Mouse (Mus musculus): ENCODE measurements around the gene Inf2.
A peak's percentile ranks its signal among the peaks of the same experiment; 100 is the strongest.

The Inf2 gene

DNA sequence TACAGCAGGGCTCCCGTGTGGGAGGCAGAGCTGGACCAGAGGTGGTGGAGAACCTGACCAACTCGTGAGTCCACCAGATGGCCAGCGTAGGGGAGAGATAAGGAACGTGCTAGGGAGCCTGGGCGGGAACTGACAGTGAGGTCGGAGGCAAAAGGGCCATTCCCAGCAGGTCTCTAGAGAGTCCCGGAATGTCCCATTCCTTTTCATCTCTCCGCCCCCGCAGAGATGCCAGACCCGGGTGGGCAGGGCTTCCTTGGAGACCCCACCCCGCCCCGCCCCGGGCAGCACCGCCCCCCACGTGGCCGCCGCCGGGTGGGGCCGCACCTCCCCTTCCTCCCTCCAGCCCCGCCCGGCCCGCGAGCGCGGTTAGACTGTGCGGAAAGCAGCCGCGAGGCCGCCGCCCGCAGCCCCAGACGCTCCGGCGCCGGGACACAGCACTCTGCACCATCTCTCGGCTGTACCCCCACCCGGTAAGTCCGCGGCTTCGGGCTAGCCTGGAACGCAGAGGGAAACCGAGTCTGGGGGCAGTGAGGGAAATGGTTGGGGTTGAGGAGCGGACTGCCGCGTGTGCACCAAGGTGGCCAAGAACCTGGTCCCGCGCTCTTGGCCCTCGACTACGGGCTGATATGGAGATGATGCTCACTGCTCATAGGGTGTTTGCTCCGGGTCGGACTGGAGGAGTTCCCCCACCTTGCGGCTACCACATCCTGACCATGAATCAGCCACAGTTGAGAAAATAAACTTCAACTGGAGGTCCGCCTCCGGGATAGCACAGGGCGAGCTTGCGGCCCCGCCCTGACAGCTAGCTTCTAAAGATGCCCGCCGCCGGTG is at the start of gene Inf2:
TSS of gene Inf2 (plus strand) at position 359 of the 831 bp plus-strand sequence.
- DNase-seq (ENCODE audit: low spot score in 2 of 2) = peak; percentile 67 to 84

DNA sequence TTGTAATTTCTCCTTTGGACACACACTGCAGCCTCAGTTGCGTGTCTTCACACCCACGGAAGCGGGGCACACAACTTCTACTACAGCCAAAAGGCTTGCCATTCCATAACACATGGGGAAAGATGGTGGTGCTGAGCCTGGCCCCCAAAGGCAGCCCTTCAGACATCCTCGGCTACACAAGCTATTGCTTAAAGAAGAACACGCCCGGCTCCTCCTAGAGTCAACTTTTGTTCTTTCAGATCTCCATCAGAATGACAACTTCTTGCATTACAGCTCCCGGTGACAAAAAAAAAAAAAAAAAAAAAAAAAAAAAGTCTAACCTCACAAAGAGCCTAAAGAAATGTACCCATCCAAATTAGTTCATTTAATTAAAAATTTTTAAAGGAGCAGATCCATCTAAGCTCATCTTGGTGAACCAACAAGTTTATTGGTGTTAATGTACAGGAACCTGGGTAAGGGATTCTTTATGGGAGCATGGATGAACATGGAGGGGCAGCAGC is 49.1 kb upstream of the Inf2 start:
- DNase-seq (ENCODE audit: low spot score in 2 of 2) = no peak

DNA sequence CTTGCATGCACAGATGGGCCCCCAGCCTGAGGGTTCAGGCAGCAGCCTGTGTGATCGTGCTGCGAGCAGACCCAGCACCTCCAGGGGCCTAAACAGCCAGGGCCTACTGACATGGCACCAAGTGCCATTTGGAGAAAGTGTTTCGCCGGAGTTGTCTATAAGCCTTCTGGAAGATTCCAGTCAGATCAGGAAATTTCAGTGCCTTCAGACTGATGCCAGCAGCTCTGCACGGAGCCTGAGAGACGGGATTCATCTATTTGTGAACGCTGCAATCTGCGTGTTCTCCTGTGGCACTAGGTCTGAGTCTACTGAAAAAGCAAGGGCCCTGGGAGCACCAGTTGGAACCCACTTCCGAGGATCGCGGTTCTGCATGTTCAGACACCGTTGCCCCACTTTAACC is 48.3 kb upstream of the Inf2 start:
- no peak for DNase-seq (ENCODE audit: low spot score in 2 of 2)

DNA sequence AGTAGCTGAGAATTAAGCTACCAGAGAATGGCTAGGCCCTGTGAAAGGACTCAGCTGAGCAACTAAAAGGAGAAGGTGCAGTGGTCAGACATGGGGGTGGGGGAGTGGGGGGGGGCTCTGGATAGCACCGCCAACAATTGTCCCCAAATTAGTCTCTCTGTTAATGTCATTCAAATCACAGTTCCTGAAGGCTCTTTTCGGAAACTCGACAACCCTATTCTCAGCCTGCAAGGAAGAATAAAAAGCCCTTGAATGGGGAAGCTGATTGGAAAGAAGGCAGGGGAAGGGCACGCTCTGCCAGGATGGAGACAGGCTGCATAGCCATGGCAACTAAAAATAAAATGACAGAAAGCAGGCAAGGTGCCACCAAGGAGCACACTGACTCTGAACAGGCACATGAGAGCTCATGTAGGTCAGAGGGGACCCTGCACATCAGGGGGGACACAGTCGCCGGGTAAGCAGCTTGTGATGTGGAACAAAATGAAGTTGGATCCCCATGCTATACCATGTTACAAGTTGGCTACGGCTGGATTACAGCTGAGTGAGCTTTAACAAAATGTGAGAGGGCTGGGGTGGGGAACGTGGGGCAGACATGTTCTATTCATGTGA is 47.0 kb upstream of the Inf2 start:
- no peak for DNase-seq (ENCODE audit: low spot score in 2 of 2)

DNA sequence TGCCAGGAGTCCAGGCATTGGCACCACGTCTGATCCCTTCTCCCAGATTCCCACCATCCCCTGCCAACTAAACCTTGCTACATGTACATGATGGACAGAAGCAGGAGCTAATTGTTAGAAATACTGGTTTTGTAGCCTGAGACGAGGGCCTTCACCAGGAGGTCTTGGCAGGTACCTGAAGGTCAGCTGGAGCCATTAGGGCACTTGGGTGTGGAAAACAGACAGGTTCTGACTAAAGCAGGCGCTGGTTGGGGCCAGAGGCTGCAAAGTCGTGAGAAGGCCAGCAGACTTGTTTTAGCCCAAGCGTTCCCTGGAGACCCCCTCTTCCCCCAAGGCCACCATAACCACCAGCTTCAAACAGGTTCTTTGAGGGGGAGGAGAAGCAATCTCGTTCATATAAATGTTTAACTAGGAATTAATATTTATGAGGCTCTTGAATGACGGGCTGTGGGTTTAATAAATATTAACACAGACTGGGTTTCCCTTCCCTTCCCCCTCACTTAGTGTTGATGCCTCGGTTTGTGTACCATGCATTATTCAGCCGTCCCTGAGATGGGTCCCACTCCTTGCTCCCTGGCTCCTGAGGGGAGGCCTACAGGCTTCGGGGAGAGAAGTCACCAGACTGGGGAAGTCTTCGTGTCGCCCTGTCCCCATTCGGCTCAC is 46.2 kb upstream of the Inf2 start:
- no peak for DNase-seq (ENCODE audit: low spot score in 2 of 2)

DNA sequence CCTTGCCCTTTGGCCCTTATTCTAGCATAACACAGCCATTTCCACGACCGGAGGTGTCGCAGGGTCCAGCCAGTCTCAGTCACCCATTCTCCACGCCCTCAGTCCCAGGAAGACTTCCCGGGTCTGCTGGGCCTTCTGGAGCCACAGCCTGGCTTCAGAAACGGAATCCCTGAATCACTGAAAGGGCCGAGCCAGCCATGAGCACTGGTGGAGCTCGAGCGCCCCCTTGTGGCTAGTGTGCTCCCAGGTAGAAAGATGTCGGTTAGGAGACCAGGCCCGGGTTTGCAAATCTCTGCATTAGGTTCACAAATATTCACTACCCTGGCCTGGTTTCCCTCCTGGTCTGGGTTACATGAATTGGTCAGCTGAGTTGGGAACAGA is 45.7 kb upstream of the Inf2 start:
- DNase-seq (ENCODE audit: low spot score in 2 of 2) = peak; percentile 68 to 93

DNA sequence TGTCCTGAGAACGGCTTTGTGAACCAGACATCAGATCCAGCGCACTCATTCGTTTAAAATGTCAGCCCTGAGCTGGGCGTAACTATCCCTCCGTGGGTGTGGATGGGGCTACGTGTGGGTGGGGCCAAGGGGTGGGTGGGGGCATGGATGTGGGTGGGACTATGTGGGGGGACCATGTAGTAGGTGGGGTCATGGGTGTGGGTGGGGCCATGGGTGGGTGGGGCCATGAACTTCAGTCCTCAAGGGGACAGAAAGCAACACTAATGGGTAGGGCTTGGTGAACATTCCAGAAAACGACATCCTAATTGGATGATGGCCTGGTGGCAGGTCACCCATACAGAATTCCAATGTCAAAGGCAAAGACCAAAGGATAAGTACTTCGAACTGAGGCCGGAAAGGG is 44.6 kb upstream of the Inf2 start:
- DNase-seq (ENCODE audit: low spot score in 2 of 2) = no peak

DNA sequence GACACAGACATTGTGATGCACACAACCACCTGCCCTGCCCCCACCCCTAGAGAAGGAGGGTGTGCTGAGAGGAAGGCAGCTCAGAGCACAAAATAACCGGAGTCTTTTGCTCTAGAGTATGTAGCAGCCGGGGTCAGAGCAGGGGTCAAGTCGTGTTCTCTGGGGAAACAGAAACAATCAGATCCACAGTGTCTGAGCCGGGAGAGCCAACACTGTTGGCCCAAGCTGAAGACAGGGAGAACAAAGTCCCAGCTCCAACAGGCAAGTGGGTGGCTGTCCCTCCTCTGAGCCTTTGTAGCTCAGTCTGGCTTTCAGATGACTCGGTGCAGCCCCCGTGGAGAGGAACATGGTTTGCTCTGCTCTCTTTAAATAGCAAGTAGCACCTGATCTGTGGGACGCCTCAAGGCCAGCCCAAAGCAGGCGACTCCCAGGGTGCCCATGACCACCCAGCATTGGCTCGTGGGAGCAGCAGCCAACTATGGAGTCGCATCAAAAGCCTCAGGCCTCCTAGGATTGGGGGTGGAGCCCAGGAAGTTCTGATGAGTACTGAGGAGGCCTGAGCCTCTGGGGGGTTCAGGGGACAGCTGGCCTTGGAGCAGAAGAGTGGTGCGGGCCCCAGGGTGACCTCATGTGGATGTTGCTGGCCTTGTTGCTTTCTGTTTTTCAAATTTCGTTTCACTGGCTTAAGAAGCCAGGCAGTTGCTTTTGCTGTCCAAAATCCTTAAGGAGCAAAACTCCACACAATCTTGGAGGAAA is 43.5 kb upstream of the Inf2 start:
- no peak for DNase-seq (ENCODE audit: low spot score in 2 of 2)

DNA sequence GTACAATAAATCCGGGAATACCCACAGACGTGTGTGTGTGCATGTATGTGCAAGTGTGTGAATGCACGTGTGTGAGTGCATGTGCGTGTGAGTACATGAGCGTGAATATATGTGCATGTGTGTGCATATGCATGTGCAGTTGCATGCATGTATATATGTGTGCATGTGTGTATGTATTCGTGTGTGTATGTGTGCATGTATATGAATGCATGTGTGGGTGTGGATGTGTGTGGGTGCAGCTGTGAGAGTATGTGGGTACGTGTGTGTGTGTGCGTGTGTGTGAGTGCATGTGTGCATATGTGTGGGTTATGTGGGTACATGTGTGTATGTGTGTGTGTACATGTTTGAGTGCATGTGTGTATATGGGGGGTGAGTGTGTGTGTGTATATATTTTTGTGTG is 42.5 kb upstream of the Inf2 start:
- no peak for DNase-seq (ENCODE audit: low spot score in 2 of 2)

DNA sequence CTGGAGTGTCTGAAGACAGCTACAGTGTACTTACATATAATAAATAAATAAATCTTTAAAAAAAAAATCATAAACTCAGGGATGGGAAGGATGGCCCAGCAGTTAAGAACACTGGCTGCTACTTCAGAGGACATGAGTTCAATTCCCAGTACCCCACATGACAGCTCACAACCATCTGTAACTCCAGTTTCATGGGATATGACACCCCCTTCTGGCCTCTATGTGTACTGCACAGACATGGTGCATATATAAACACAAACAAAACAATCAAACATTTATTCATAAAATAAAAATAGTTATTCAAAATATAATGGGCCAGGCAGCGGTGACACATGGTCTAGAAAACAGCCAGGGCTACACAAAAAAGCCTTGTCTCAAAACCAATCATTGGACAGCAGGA is 39.3 kb upstream of the Inf2 start:
- no peak for DNase-seq (ENCODE audit: low spot score in 2 of 2)

DNA sequence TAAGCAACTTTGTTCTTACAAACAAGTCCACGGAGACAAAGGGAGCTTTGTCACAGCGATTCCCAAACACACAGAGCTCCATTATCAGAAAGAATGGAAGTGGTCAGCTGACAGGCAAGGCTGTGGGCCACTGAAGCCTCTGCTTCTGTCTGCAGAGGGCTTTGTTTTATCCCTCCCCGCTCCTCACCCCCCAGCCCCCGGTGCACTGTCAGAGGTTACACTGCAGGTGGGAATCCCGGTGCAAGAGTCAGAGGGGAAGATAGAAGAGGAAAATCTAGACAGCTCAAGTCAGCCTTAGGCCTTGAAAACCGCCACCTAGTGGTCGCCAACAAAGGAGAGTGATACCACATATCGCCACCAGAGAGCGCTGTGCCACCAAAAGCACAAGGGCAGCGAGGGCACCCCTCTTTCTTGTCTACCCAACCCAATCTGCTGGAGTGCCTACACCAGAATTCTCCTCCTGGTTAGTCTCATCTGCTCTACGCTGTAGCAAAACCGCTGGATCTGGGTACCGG is 36.7 kb upstream of the Inf2 start:
- DNase-seq (ENCODE audit: low spot score in 2 of 2) = peak; percentile 79 to 93

DNA sequence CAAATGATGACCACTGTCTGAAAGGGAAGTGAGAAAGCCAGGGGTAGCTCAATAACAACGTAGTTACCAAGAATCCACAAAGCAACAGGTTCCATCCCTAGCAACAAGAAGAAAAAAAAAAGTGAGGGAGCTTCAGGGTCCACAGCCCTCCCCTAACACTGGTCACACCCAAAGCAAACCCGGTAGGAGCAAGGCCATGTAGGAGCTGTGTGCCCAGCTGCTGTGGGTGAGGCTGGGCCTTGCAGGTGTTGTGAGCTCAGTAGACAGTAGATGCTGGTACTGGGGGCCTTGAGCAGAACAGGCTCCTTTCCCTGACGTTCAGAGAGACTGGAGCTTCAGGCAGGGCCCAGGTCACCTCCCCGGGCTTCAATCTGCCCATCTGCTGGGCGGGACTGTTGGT is 36.1 kb upstream of the Inf2 start:
- no peak for DNase-seq (ENCODE audit: low spot score in 2 of 2)

DNA sequence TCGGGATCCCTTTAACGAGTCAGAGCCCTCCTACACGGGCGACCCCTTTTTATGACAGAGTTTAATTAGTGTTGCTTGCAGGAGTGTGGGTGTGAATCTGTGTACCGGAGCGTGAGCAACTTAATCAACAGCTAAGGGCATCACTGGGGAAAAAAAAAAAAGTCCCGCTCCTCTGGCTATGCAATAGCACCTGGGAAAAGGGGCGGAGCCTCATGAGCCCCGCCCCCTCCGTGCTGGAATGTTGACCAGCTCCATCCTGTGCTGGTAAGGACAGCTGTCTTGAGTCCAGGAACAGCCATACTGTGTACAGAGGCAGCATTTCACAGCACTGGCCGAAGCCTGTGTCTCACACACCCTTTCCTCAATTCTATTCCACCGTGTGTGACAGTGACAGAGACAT is 33.7 kb upstream of the Inf2 start:
- no peak for DNase-seq (ENCODE audit: low spot score in 2 of 2)

DNA sequence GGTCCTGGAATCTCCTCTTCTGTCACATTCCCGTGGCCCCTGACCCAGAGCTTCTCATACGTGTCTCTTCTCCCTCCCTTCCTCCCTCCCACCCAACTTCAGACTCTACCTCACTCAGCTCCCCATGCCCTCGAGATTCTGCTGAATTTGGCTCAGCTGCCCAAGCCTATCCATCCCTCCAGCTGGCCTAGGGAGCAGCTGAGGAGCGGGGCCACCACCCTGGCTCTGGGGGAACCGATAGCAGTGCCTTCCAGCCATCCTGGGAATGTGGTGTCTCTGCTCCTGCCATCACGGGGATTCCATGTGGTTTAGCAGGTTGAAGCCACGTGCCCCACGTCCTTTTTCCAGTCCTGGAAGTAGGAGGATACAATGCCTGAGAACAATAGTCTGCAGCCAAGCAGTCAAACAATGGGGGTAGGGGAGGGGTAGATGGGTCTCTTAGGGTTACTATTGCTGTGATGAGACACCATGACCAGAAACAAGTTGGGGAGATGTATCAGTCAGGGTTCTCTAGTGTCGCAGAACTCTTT is 32.0 kb upstream of the Inf2 start:
- DNase-seq (ENCODE audit: low spot score in 2 of 2) = no peak

DNA sequence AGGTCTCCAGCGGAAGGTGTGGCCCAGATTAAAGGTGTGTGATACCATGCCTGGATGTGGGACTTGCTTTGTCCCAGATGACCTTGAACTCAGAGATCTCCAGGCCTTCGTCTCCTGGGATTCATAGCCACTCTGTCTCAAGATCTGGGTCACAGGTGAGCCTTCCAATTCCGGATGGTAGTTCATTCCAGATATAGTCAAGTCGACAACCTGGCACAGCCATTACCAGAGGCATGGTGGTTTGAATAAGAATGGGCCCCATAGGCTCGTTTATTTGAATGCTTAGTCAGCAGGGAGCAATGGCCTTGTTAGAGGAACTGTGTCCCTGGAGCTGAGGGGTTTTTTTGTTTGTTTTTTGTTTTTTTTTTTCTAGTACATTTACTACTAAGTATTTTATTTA is 31.4 kb upstream of the Inf2 start:
- no peak for DNase-seq (ENCODE audit: low spot score in 2 of 2)

DNA sequence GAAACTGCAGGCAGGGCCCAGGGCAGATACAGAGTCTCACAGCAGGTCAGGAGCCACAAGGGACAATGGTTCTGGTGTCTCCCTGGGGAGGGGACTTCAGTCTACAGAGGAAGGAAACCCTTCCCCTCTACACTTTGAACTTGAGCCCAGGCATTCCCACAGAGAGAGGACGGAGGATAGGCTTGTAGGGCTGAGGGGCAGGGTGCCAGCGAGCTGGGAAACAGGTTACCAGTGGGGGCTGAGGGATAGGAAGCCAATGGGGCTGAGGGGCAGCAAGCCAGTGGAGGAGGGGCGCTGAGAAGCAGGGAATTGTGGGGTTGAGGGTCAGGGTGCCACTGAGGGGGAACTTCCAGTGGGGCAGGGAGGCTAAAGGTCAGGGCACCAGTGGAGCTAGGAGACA is 29.4 kb upstream of the Inf2 start:
- DNase-seq (ENCODE audit: low spot score in 2 of 2) = no peak

DNA sequence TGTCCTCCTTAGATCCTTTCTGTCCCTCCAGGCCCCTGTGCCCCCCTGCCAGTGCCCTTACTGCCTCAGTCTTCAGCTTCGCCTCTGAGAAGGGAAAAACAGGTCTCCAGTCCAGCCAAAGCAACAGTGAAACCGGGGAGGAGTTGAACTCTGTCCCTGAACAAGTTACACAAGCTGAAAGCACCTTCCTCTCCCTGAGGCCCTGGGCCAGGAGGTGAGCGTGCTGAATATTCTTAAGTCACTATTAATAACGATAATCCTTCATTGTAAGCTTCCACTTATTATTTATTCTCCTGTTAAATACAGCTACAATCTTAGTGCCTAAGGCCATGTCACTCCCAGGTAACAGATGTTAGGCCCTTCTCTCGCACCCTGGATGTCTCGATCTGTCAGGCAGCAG is 28.9 kb upstream of the Inf2 start:
- no peak for DNase-seq (ENCODE audit: low spot score in 2 of 2)

DNA sequence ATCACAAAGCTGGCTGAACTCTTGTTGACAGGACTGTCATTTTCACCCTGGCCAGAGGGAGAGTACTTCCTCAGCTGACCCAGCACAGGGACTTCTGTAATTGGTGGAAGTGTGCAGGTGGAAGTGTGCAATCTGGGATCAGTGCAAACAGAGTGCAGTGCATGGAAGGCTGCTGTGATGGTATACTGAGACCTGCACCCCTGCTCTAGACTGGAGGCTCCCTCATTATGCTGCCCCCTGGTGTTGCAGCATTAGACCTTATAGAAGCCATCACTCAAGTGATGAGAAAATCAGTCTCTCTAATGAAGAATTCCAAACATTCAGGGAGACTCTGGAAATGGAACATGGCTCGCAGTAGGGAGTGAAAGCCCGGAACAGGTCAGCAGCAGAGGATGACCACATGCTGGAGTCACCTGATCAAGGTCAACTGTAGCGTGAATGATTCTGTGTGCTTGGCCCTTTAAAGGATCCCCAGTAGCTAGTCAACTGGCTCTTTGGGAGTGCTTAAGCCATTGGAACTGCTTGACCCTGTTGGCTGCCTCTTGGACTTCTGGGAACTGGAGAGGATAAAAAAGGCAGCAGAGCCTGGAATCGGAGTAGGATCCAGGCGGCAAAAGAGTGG is 28.3 kb upstream of the Inf2 start:
- DNase-seq (ENCODE audit: low spot score in 2 of 2) = no peak

DNA sequence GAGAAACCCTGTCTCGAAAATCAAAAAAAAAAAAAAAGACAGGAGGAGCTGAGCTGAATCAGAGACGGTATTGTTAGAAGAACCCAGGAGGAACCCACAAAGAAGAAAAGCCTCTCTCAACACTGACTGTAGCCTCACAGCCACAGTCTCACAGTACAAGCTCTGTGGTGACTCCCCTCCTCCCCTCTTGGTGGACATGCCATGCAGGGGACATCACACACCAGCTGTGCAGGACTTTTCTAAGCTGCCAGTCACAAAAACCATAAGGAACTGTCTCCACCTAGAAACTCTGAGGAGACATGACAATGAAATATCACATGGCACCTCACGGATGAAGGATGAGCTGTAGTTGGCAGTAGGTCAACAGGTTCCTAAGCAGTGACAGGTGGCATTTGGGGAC is 27.4 kb upstream of the Inf2 start:
- DNase-seq (ENCODE audit: low spot score in 2 of 2) = no peak

DNA sequence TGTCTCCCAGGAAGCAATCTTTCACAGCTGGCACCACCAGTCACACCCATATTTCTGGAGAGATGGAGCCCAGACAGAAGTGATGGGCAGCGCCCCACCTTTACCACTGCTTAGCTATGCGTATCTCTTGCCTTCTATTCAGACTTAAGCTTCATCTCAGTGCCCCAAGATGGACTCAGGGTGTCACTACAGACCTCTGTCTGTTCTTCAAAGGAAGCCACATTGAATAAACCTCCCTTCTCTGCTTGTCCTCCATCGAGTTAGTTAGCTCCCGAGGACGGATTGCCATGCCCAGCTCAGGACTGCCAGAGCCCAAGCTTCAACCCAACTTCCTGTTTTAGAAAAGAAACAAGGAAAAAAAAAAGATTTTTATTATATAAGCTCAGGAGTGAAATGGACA is 26.1 kb upstream of the Inf2 start:
- no peak for DNase-seq (ENCODE audit: low spot score in 2 of 2)

DNA sequence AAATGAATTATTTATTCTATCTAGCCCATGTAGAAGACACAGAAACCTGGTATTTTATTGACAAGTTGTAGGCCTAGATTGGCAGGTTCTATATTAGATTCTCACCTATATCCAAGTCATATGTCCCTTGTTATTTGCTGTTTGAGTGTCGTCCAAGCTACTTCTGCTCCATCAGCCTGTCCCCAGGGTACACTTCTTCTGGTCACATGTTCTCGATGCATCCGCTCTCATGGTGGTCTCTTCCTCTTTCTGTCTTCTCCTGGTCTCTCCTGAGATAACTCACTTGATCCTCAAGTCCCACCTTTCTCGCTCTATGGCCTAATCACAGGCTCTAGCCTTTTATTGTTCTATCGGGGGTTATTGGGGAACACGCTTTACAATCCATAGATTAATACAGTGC is 25.6 kb upstream of the Inf2 start:
- no peak for DNase-seq (ENCODE audit: low spot score in 2 of 2)

Data from spleen, postnatal 4 days (tissue).